Mouse (Mus musculus): ENCODE data around the gene Urod.

The Urod gene

GRCm38 (mm10) chr4:116993672-116994621 lies at the start of gene Urod:
TSS of gene Urod (minus strand) at chr4:116994413.
- DNase-seq (ENCODE audit: low read depth, low spot score), result peak; percentile 96

DNA sequence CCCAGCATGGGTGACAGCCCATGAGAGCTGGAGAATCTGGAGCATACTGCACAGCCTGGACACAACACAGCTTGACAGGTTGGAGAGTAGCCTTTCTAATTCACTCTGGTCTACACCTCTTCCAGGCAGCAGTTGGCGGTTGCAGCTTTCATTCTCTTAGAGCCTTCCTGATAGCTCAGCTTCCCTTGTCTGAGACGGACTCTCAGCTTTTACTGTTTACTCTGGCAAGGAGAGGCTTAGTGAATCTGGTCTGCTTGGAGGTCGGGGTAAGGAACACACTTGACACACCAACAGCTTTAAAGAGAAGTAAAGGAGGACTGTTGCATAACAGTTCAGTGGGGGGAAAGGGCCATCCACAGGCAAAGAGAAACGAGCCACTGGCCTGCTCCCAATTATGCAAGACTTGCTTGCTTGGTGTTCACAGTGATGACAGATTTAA lies 47.1 kb upstream of the Urod start:
- DNase-seq (ENCODE audit: low read depth, low spot score), result no peak

- DNase-seq (ENCODE audit: low read depth, low spot score), result no peak
Measured at GRCm38 (mm10) chr4:117040791-117041190, 46.6 kb upstream of the Urod start.

- no peak for DNase-seq (ENCODE audit: low read depth, low spot score)
Measured at GRCm38 (mm10) chr4:117039925-117040687, 45.9 kb upstream of the Urod start.

DNA sequence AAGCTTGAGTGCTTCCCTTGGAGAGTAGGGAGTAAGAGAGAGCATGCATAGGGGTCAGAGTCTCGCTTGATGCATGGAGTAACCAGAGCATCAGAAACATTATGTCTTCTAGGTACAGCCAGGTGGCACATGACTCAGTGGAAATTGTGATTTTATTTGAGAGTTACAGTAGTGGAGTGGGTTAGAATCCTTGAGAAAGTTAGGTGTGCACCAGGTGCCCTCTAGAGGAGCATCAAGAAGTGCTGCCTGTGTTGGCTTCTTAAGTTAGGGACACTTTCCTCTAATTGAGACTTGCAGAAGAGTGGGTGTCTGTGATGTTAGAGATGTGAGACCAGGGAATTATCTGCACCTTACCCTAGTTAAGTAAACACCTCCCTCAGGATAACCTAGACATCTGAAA lies 36.9 kb upstream of the Urod start:
- peak; percentile 39 for DNase-seq (ENCODE audit: low read depth, low spot score)

- DNase-seq (ENCODE audit: low read depth, low spot score), result no peak
Measured at GRCm38 (mm10) chr4:117023469-117023868, 29.3 kb upstream of the Urod start.

- DNase-seq (ENCODE audit: low read depth, low spot score), result peak; percentile 94
Measured at GRCm38 (mm10) chr4:117019206-117020134, 25.3 kb upstream of the Urod start, which contains the start of gene Eif2b3. TSS of gene Eif2b3 (plus strand) at chr4:117019402.

- DNase-seq (ENCODE audit: low read depth, low spot score), result no peak
Measured at GRCm38 (mm10) chr4:117018327-117018726, 24.1 kb upstream of the Urod start.

- DNase-seq (ENCODE audit: low read depth, low spot score), result peak; percentile 38
Measured at GRCm38 (mm10) chr4:117017738-117018137, 23.5 kb upstream of the Urod start.

DNA sequence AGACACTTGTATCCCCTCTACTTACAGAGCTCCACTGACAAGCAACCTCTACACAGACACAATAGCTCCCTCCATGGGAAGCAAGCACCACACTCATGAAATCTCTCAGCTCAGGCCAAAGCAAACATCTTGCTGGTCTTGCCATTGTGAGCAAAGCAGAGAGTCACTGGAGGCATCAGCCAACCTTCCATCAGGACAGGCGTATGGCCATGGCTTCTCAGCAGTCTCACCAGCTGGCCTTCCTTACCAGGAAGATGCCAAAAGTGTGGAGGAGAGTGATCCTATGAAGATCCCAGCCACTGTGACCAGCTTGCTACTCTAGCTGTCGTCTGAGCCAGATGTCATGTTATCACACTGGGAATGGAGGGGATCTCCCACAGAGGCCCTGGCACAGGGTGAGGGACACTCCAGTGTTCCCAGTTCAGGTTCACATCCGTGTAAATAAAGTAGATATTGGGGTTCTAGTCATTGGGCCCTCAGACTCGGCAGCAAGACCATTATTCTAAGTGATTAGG lies 20.7 kb upstream of the Urod start:
- no peak for DNase-seq (ENCODE audit: low read depth, low spot score)

GRCm38 (mm10) chr4:117013596-117013995 lies 19.4 kb upstream of the Urod start:
- DNase-seq (ENCODE audit: low read depth, low spot score), result no peak

DNA sequence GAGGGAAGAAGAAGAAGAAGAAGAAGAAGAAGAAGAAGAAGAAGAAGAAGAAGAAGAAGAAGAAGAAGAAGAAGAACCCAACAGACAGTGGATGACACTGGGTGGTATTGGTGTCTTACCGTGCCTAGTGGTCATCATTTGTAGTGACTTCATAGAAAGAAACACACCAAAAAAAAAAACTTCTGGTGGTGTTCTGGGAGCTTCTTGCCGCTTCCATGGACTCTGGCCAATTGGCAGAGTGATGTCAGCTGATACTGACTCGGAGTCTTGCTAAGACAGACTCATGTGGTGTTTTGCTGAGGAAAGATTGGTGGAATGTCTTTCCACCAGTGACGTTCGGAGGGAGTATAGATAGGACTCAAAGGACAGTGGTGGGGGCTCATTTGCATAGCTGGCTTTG lies 16.0 kb upstream of the Urod start:
- no peak for DNase-seq (ENCODE audit: low read depth, low spot score)

GRCm38 (mm10) chr4:117007058-117007457 lies 12.8 kb upstream of the Urod start:
- no peak for DNase-seq (ENCODE audit: low read depth, low spot score)

DNA sequence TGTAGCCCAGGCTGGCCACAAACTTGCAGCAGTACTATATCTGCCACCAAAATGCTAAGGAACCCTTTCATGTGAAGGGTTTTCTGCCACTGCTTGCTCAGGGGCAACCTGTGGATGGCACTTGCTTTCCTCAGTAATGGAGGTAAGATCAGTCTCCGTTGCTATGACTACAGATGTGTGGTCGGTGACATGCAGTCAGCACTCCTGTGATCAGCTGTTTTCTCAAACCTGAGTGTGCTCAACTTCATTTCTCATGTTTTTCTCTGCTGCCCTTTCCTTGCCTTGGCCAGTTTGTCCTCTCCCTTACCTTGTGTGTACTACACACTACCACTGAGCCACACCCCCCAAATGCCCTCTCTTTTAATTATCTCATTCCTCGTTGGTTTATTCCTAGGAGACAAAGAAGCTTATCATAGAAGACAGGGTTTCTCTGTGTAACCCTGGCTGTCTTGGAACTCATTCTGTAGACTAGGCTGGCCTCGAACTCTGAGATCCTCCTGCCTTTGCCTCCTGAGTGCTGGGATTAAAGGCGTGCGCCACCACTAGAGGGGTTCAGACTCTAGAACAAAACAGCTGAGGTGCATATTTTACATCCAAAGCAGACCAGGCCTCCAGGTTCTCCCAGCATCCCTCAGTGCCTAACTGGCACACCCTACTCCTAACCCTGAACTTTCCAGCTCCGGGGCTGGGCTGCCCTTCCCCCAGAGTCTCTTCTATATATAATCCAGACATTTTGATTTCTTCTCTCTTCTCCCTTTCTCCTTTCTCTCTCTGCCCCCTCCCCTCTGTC lies 11.6 kb upstream of the Urod start:
- DNase-seq (ENCODE audit: low read depth, low spot score), result no peak

DNA sequence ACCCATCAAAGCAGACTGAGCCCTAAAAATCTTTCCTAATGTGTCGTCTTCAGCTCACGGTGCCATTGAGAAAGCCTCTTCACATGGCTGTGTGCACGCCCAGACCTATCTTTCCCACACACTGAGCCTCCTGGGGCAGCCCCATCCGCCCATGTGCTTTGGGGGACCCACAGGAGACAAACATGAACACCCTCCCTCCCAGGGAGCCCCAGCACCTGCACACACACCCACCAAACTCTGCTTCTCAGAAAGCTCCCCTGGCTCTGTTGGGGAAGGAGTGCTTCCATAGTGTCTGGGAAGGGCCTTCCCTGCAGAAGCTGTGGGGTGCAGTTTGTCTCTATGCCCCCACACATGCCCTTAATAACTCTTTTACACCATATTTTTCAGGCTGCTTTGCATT lies 10.4 kb upstream of the Urod start:
- DNase-seq (ENCODE audit: low read depth, low spot score), result no peak

DNA sequence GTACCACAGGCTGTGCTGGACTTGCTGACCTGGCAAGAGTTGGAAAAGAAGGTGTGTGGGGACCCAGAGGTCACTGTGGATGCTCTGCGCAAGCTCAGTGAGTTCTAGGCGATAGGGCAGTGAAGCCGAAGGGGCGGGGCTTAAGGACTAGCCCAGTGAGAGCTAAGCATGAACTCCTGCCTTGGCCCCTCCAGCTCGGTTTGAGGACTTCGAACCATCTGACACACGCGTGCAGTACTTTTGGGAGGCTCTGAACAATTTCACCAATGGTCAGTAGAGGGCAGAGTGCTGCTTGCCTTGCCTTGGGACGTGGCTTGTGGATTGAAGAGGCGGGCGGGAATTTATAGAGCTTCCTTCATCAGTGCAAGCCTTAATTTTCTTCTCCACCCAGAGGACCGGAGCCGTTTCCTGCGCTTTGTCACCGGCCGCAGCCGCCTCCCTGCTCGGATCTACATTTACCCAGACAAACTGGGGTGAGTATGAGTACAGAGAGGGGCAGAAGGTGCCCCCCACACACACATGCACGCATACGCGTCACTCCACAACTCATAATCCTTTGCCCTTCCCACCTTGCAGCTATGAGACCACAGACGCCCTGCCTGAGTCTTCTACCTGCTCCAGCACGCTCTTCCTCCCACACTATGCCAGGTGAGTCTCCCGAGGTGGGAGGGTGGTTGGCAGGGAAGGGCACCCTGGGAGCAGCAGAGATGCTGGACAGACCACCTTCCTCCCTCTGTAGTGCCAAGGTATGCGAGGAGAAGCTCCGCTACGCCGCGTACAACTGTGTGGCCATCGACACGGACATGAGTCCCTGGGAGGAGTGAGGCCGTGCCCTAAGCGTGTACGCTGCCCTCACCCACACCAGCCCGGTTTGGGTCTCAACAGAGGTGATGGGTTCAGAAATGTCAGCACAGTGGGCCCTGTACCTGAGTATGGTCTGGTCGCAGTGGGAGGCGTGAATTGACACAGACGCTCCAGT lies 8.6 kb upstream of the Urod start:
- DNase-seq (ENCODE audit: low read depth, low spot score), result peak; percentile 54

GRCm38 (mm10) chr4:117001957-117002356 lies 7.7 kb upstream of the Urod start:
- DNase-seq (ENCODE audit: low read depth, low spot score), result no peak

GRCm38 (mm10) chr4:116999513-117000154 lies 5.4 kb upstream of the Urod start:
- DNase-seq (ENCODE audit: low read depth, low spot score), result no peak

DNA sequence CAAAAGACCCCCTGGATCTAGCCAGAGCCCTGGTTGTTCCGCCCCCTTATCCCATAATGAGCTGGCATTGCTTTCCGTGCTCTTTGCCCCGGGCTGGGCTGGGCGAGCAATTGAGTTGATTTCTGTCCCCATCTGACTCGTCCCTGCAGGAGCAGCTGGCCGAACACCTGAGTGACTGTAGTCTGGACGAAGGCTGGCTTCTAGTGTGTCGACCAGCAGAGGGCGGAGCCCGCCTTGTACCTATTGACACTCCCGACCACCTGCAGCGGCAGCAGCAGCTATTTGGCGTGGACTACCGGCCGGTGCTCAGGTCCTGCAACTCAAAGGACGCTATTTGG lies 1.6 kb upstream of the Urod start:
- DNase-seq (ENCODE audit: low read depth, low spot score), result peak; percentile 84

Data from A20 (cell line).